Mouse (Mus musculus) forebrain, embryonic 13.5 days (tissue): Measurements from ENCODE around the gene Dhrs11. TPM values are rescaled to one million over a fixed set of nuclear protein-coding genes. Genes with fewer than 3 reads are reported as not detected.
"Not testable (repeated sequence)": the region's sequence is repeated elsewhere in the genome, so short reads cannot be mapped to it uniquely, and the experiment has no call there.

ENCODE experiments used
- ATAC-seq: fragments of 200-750 bp; cut with Nextera tagmentation; 2 replicates; pipeline ENCODE4 v1.8.0; 2017
- H3K27ac ChIP-seq: fragments of 300-500 bp; sonication (generic); 2 replicates; pipeline ENCODE4 v1.5.1; 2015; ENCODE audit warnings: inconsistent platforms, mild to moderate bottlenecking, moderate library complexity
- H3K27me3 ChIP-seq: fragments of 300-500 bp; sonication (generic); 2 replicates; pipeline ENCODE4 v1.6.1; 2015; ENCODE audit warnings: mild to moderate bottlenecking, inconsistent platforms
- H3K36me3 ChIP-seq: fragments of 300-500 bp; sonication (generic); 2 replicates; pipeline ENCODE4 v1.6.1; 2015; ENCODE audit warnings: mild to moderate bottlenecking, inconsistent platforms; ENCODE audit not compliant: poor library complexity, severe bottlenecking
- H3K4me1 ChIP-seq: fragments of 300-500 bp; sonication (generic); 2 replicates; pipeline ENCODE4 v1.6.1; 2015; ENCODE audit warnings: inconsistent platforms
- H3K4me2 ChIP-seq: fragments of 300-500 bp; sonication (generic); 2 replicates; pipeline ENCODE4 v1.6.1; 2015; ENCODE audit warnings: inconsistent platforms, mild to moderate bottlenecking, moderate library complexity
- H3K4me3 ChIP-seq: fragments of 300-500 bp; sonication (generic); 2 replicates; pipeline ENCODE4 v1.5.1; 2015; ENCODE audit warnings: mild to moderate bottlenecking, inconsistent platforms
- H3K9ac ChIP-seq: fragments of 300-500 bp; sonication (generic); 2 replicates; pipeline ENCODE4 v1.6.1; 2015; ENCODE audit warnings: mild to moderate bottlenecking, inconsistent platforms
- H3K9me3 ChIP-seq: fragments of 300-500 bp; sonication (generic); replicated peaks from 2 replicates; pipeline ENCODE4 v1.6.1; 2016; ENCODE audit warnings: inconsistent platforms
- WGBS: fragments of 180-500 bp; shearing (Covaris S2); methylation state at CpG from one replicate; pipeline ENCODE4 v1.1.7; 2015; 5-methylcytosine and 5-hydroxymethylcytosine counted together
- polyA plus RNA-seq: library from polyadenylated mRNA; unstranded; fragments of >200 nt; fragmentation: Nextera tagmentation; extraction: Ambion mirVana; gene quantifications from 2 replicates; pipeline ENCODE4 v1.2.1, GENCODE M21; 2015

Gene Dhrs11
- polyA plus RNA-seq = 3.6 and 3.8 TPM in 2 replicates

- Histone ChIP-seq H3K27me3 (no peaks in the 10 kb centered on the region), H3K9me3 (no peaks in the 10 kb centered on the region), H3K4me3 (peak within 1 kb of the TSS; percentile 59), H3K4me2 (peak within 1 kb of the TSS; percentile 92), H3K27ac (peak within 1 kb of the TSS; percentile 21; the same call in 1 of the 2 replicates), H3K36me3 (peaks cover 30% of the 10 kb centered on the region), H3K9ac (peak within 1 kb of the TSS; percentile 71), H3K4me1 (peaks cover 13% of the 10 kb centered on the region)
- ATAC-seq = peak; percentile 89
- under 1% methylated on average over 58 of the region's 62 CpGs for WGBS
Measured at GRCm38 (mm10) chr11:84828516-84829399, at the start of gene Dhrs11. Gene Dhrs11 (minus strand): TSS chr11:84828994.

GRCm38 (mm10) chr11:84876020-84876419 is 47.2 kb upstream of the Dhrs11 start:
- ATAC-seq, H3K9me3 ChIP-seq, H3K27ac ChIP-seq, H3K4me2 ChIP-seq, H3K4me3 ChIP-seq, H3K27me3 ChIP-seq, H3K9ac ChIP-seq, H3K36me3 ChIP-seq: not testable (repeated sequence)
- peaks cover 19% of the 10 kb centered on the region for H3K4me1 ChIP-seq
- 20% methylated on average over 1 of the region's 1 CpGs for WGBS

GRCm38 (mm10) chr11:84873042-84873833 is 44.4 kb upstream of the Dhrs11 start:
- 53% methylated on average over 1 of the region's 1 CpGs for WGBS
- Histone ChIP-seq H3K9ac (no peak overlapping the region), H3K9me3 (no peaks in the 10 kb centered on the region), H3K27me3 (no peaks in the 10 kb centered on the region), H3K4me2 (no peak overlapping the region), H3K36me3 (peaks cover 8% of the 10 kb centered on the region; the same call in 1 of the 2 replicates), H3K27ac (no peak overlapping the region), H3K4me3 (no peak overlapping the region), H3K4me1 (peaks cover 16% of the 10 kb centered on the region)
- no peak for ATAC-seq

GRCm38 (mm10) chr11:84871548-84872069 is 42.8 kb upstream of the Dhrs11 start:
- Histone ChIP-seq H3K27me3 (no peaks in the 10 kb centered on the region), H3K27ac (peak overlapping the region; percentile 98), H3K4me3 (peak overlapping the region; percentile 86), H3K4me1 (peaks cover 28% of the 10 kb centered on the region), H3K36me3 (no peaks in the 10 kb centered on the region), H3K9ac (peak overlapping the region; percentile 90), H3K9me3 (no peaks in the 10 kb centered on the region), H3K4me2 (peak overlapping the region; percentile 72)
- ATAC-seq = no peak
- WGBS = 84% methylated on average over 4 of the region's 4 CpGs

- H3K9me3 ChIP-seq = no peaks in the 10 kb centered on the region
- peaks cover 30% of the 10 kb centered on the region for H3K4me1 ChIP-seq
- peak overlapping the region; percentile 98 for H3K27ac ChIP-seq
- H3K4me3 ChIP-seq = peak overlapping the region; percentile 86
- H3K4me2 ChIP-seq = peak overlapping the region; percentile 72
- 1% methylated on average over 10 of the region's 10 CpGs for WGBS
- H3K36me3 ChIP-seq = no peaks in the 10 kb centered on the region
- peak overlapping the region; percentile 90 for H3K9ac ChIP-seq
- H3K27me3 ChIP-seq = no peaks in the 10 kb centered on the region
- peak; percentile 23 for ATAC-seq
Measured at GRCm38 (mm10) chr11:84871046-84871445, 42.3 kb upstream of the Dhrs11 start.

GRCm38 (mm10) chr11:84870337-84871043 is 41.7 kb upstream of the Dhrs11 start, which contains the start of gene Ggnbp2:
Gene Ggnbp2 (minus strand): TSS chr11:84870817.
- ATAC-seq = peak; percentile 82
- no peaks in the 10 kb centered on the region for H3K9me3 ChIP-seq
- H3K27me3 ChIP-seq = no peaks in the 10 kb centered on the region
- peak within 1 kb of the TSS; percentile 86 for H3K4me3 ChIP-seq
- H3K36me3 ChIP-seq = no peaks in the 10 kb centered on the region
- H3K9ac ChIP-seq = peak within 1 kb of the TSS; percentile 94
- peaks cover 33% of the 10 kb centered on the region for H3K4me1 ChIP-seq
- under 1% methylated on average over 44 of the region's 62 CpGs for WGBS
- H3K27ac ChIP-seq = peak within 1 kb of the TSS; percentile 98
- peak within 1 kb of the TSS; percentile 86 for H3K4me2 ChIP-seq

- no peaks in the 10 kb centered on the region for H3K27me3 ChIP-seq
- H3K4me3 ChIP-seq = peak overlapping the region; percentile 86
- H3K9me3 ChIP-seq = no peaks in the 10 kb centered on the region
- ATAC-seq = peak; percentile 93
- H3K36me3 ChIP-seq = no peaks in the 10 kb centered on the region
- H3K4me2 ChIP-seq = peak overlapping the region; percentile 86
- H3K4me1 ChIP-seq = peaks cover 33% of the 10 kb centered on the region
- WGBS = under 1% methylated on average over 53 of the region's 61 CpGs
- H3K27ac ChIP-seq = peak overlapping the region; percentile 96
- H3K9ac ChIP-seq = peak overlapping the region; percentile 94
Measured at GRCm38 (mm10) chr11:84869537-84870232, 40.9 kb upstream of the Dhrs11 start.

GRCm38 (mm10) chr11:84868786-84869259 is 40.0 kb upstream of the Dhrs11 start:
- 23% methylated on average over 7 of the region's 7 CpGs for WGBS
- peak overlapping the region; percentile 86 for H3K4me2 ChIP-seq
- peak overlapping the region; percentile 86 for H3K4me3 ChIP-seq
- no peak for ATAC-seq
- peak overlapping the region; percentile 96; the same call in 1 of the 2 replicates for H3K27ac ChIP-seq
- H3K36me3 ChIP-seq = no peaks in the 10 kb centered on the region
- H3K27me3 ChIP-seq = no peaks in the 10 kb centered on the region
- H3K9me3 ChIP-seq = no peaks in the 10 kb centered on the region
- H3K9ac ChIP-seq = peak overlapping the region; percentile 94
- peaks cover 33% of the 10 kb centered on the region for H3K4me1 ChIP-seq

- H3K36me3 ChIP-seq = no peaks in the 10 kb centered on the region
- no peak for ATAC-seq
- H3K4me3 ChIP-seq = no peak overlapping the region
- H3K4me1 ChIP-seq = peaks cover 33% of the 10 kb centered on the region
- WGBS = 87% methylated on average over 2 of the region's 2 CpGs
- no peaks in the 10 kb centered on the region for H3K27me3 ChIP-seq
- no peak overlapping the region; the same call in 1 of the 2 replicates for H3K4me2 ChIP-seq
- H3K9me3 ChIP-seq = no peaks in the 10 kb centered on the region
- H3K27ac ChIP-seq = no peak overlapping the region
- H3K9ac ChIP-seq = 0 out of 2 replicates have a peak overlapping the region, but pooled peaks have one; percentile 26
Measured at GRCm38 (mm10) chr11:84867586-84867985, 38.8 kb upstream of the Dhrs11 start.

GRCm38 (mm10) chr11:84865268-84865667 is 36.5 kb upstream of the Dhrs11 start:
- no peaks in the 10 kb centered on the region for H3K9me3 ChIP-seq
- H3K27me3 ChIP-seq = no peaks in the 10 kb centered on the region
- peaks cover 26% of the 10 kb centered on the region for H3K4me1 ChIP-seq
- no peak overlapping the region for H3K9ac ChIP-seq
- WGBS = 80% methylated on average over 2 of the region's 2 CpGs
- peaks cover 11% of the 10 kb centered on the region for H3K36me3 ChIP-seq
- H3K4me3 ChIP-seq = no peak overlapping the region
- H3K27ac ChIP-seq = no peak overlapping the region
- ATAC-seq = no peak
- no peak overlapping the region for H3K4me2 ChIP-seq

- H3K4me3 ChIP-seq = no peak overlapping the region
- no peak overlapping the region for H3K27ac ChIP-seq
- no peaks in the 10 kb centered on the region for H3K4me1 ChIP-seq
- WGBS = 93% methylated on average over 6 of the region's 6 CpGs
- ATAC-seq = no peak
- no peak overlapping the region for H3K4me2 ChIP-seq
- H3K36me3 ChIP-seq = peaks cover 69% of the 10 kb centered on the region
- H3K27me3 ChIP-seq = no peaks in the 10 kb centered on the region
- H3K9me3 ChIP-seq = no peaks in the 10 kb centered on the region
- no peak overlapping the region for H3K9ac ChIP-seq
Measured at GRCm38 (mm10) chr11:84855285-84855684, 26.5 kb upstream of the Dhrs11 start.
